Mouse (Mus musculus): ENCODE data around the gene Ankrd55.

The Ankrd55 gene

GRCm38 (mm10) chr13:112382956-112383355, 94.7 kb downstream of the Ankrd55 start:
- no peak for DNase-seq

- no peak for DNase-seq
These were observed 95.8 kb downstream of the Ankrd55 start for GRCm38 (mm10) chr13:112383941-112384659.

GRCm38 (mm10) chr13:112385040-112385439, 96.8 kb downstream of the Ankrd55 start:
- no peak for DNase-seq

- DNase-seq: no peak
These were observed 98.3 kb downstream of the Ankrd55 start for GRCm38 (mm10) chr13:112386494-112387075.

- no peak for DNase-seq
These were observed 99.0 kb downstream of the Ankrd55 start for GRCm38 (mm10) chr13:112387279-112387678.

GRCm38 (mm10) chr13:112388176-112388575, 99.9 kb downstream of the Ankrd55 start:
- no peak for DNase-seq

GRCm38 (mm10) chr13:112390206-112390605, 102.0 kb downstream of the Ankrd55 start:
- DNase-seq: no peak

GRCm38 (mm10) chr13:112391354-112391753, 103.1 kb downstream of the Ankrd55 start:
- DNase-seq: no peak

GRCm38 (mm10) chr13:112393356-112393755, 105.1 kb downstream of the Ankrd55 start:
- no peak for DNase-seq

- DNase-seq: no peak
These were observed 106.0 kb downstream of the Ankrd55 start for GRCm38 (mm10) chr13:112394271-112394670.

GRCm38 (mm10) chr13:112404723-112405122, 116.5 kb downstream of the Ankrd55 start:
- DNase-seq: peak; percentile 55

- no peak for DNase-seq
These were observed 116.9 kb downstream of the Ankrd55 start for GRCm38 (mm10) chr13:112405184-112405583.

GRCm38 (mm10) chr13:112406618-112407017, 118.4 kb downstream of the Ankrd55 start:
- DNase-seq: no peak

GRCm38 (mm10) chr13:112407181-112407700, 119.0 kb downstream of the Ankrd55 start:
- DNase-seq: no peak

GRCm38 (mm10) chr13:112407776-112408490, 119.7 kb downstream of the Ankrd55 start:
- DNase-seq: no peak

GRCm38 (mm10) chr13:112408701-112409100, 120.5 kb downstream of the Ankrd55 start:
- no peak for DNase-seq

- DNase-seq: no peak
These were observed 121.1 kb downstream of the Ankrd55 start for GRCm38 (mm10) chr13:112409331-112409730.

GRCm38 (mm10) chr13:112409851-112410250, 121.6 kb downstream of the Ankrd55 start:
- DNase-seq: no peak

GRCm38 (mm10) chr13:112410461-112410860, 122.2 kb downstream of the Ankrd55 start:
- DNase-seq: no peak

GRCm38 (mm10) chr13:112411216-112411822, 123.1 kb downstream of the Ankrd55 start:
- DNase-seq: peak; percentile 37

- no peak for DNase-seq
These were observed 124.0 kb downstream of the Ankrd55 start for GRCm38 (mm10) chr13:112412251-112412650.

GRCm38 (mm10) chr13:112412824-112413223, 124.6 kb downstream of the Ankrd55 start:
- DNase-seq: no peak

- DNase-seq: no peak
These were observed 125.4 kb downstream of the Ankrd55 start for GRCm38 (mm10) chr13:112413611-112414010.
